Mouse (Mus musculus): ENCODE data around the gene Rflnb.

DNA sequence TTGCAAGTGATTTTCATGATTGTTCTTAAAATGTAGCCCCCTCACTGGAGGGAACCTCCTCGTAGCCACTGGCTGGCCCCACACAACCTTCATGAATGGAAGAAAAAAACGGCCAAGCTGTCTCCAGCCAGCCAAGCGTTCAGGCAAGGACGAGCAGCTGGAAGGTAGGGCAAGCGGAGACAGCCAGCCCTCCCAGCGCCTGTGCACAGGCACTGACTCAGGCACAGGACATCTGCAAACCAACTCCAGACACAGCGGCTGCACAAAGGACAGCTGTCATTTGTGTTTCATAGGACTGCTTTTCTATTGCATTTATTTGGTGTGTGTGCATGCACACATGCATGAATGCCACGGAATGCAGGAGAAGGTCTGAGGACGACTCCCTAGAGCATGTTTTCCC is 33.2 kb downstream of the Rflnb start:
- TF ChIP-seq E2F4 (IDR thresholded peaks at IDR 0.05; ENCODE audit: insufficient read depth) (no peak), TCF12 (IDR thresholded peaks at IDR 0.05; ENCODE audit: insufficient read depth, poor library complexity, severe bottlenecking) (no peak), MYOD1 (IDR thresholded peaks at IDR 0.05; ENCODE audit: control insufficient read depth in 1 of 3, insufficient read length in 2 of 3, low read depth in 2 of 3) (peak in 2 of 3 experiments; percentile 50 to 57), POLR2A (IDR thresholded peaks at IDR 0.05; ENCODE audit: insufficient read length, low read depth) (no peak), USF1 (IDR thresholded peaks at IDR 0.05; ENCODE audit: low read depth) (no peak), POLR2AphosphoS2 (IDR thresholded peaks at IDR 0.05; ENCODE audit: insufficient read length, low read depth) (no peak), SRF (IDR thresholded peaks at IDR 0.05; ENCODE audit: control insufficient read depth, insufficient read length, low read depth) (no peak), MYOG (IDR thresholded peaks at IDR 0.05; ENCODE audit: control insufficient read depth in 1 of 3, insufficient read depth in 1 of 3, insufficient read length in 2 of 3, low read depth in 2 of 3) (peak in 2 of 3 experiments; percentile 23 to 44), CEBPB (IDR thresholded peaks at IDR 0.05; ENCODE audit: insufficient read depth, poor library complexity, severe bottlenecking) (no peak)

Data from myocyte (in vitro differentiated cells).